ENCODE assay signal across 8 mouse cellular contexts in genomic region chr12:105584851-105585250, GRCm38 (mm10). TPM values are rescaled to one million over a fixed set of nuclear protein-coding genes. Genes with fewer than 3 reads are reported as not detected.
DNase-seq lines count a peak whose midpoint lies in the region; ATAC-seq lines count a peak whose summit lies in the region.

No protein-coding gene starts in this region.

- peak; percentile 75 for DNase-seq in layer of hippocampus, adult 11-12 months (ENCODE audit: low spot score)
- DNase-seq in layer of hippocampus, adult 9-10 months (ENCODE audit: low spot score) = no peak
- peak; percentile 87 for DNase-seq in embryo, embryonic 10 days (ENCODE audit: low spot score)
- DNase-seq in kidney, adult 18-20 months = peak; percentile 78
- peak; percentile 82 for DNase-seq in limb, embryonic 11.5 days (ENCODE audit: low spot score)

- no peak overlapping the region for H3K9ac ChIP-seq in limb, embryonic 11.5 days (ENCODE audit: low read length)
- no peak overlapping the region for H3K9ac ChIP-seq in midbrain, embryonic 15.5 days
- H3K9ac ChIP-seq in stomach, embryonic 14.5 days (replicated peaks; ENCODE audit: low read depth, low read length) = no peak overlapping the region

- H3K27me3 ChIP-seq in limb, embryonic 11.5 days (ENCODE audit: control insufficient read depth, insufficient read depth, low read length) = no peaks in the 10 kb centered on the region
- no peaks in the 10 kb centered on the region for H3K27me3 ChIP-seq in midbrain, embryonic 15.5 days (replicated peaks)
- no peaks in the 10 kb centered on the region for H3K27me3 ChIP-seq in stomach, embryonic 14.5 days (ENCODE audit: control insufficient read depth, insufficient read depth, low read length)

- no peak overlapping the region for H3K27ac ChIP-seq in limb, embryonic 11.5 days (replicated peaks; ENCODE audit: low read depth, low read length)
- no peak overlapping the region for H3K27ac ChIP-seq in midbrain, embryonic 15.5 days
- H3K27ac ChIP-seq in stomach, embryonic 14.5 days (ENCODE audit: low read length) = no peak overlapping the region

- H3K4me3 ChIP-seq in limb, embryonic 11.5 days (ENCODE audit: low read depth, low read length) = no peak overlapping the region
- no peak overlapping the region for H3K4me3 ChIP-seq in midbrain, embryonic 15.5 days
- no peak overlapping the region for H3K4me3 ChIP-seq in stomach, embryonic 14.5 days (ENCODE audit: low read depth, low read length)

- no peak overlapping the region for H3K4me2 ChIP-seq in limb, embryonic 11.5 days (ENCODE audit: low read depth, severe bottlenecking)
- no peak overlapping the region for H3K4me2 ChIP-seq in midbrain, embryonic 15.5 days
- H3K4me2 ChIP-seq in stomach, embryonic 14.5 days (replicated peaks; ENCODE audit: low read depth, low read length) = no peak overlapping the region

- peaks cover 8% of the 10 kb centered on the region; the same call in 1 of the 2 replicates for H3K4me1 ChIP-seq in limb, embryonic 11.5 days (ENCODE audit: control insufficient read depth, insufficient read depth, low read length)
- H3K4me1 ChIP-seq in midbrain, embryonic 15.5 days = no peaks in the 10 kb centered on the region
- H3K4me1 ChIP-seq in stomach, embryonic 14.5 days (ENCODE audit: control insufficient read depth, insufficient read depth, low read length) = peaks cover 8% of the 10 kb centered on the region; the same call in 1 of the 2 replicates

- no peaks in the 10 kb centered on the region for H3K36me3 ChIP-seq in limb, embryonic 11.5 days (ENCODE audit: control insufficient read depth, insufficient read depth, low read length)
- no peaks in the 10 kb centered on the region for H3K36me3 ChIP-seq in midbrain, embryonic 15.5 days (replicated peaks)
- H3K36me3 ChIP-seq in stomach, embryonic 14.5 days (ENCODE audit: control insufficient read depth, insufficient read depth, low read length) = no peaks in the 10 kb centered on the region

- H3K9me3 ChIP-seq in limb, embryonic 11.5 days (ENCODE audit: control insufficient read depth, low read length) = no peaks in the 10 kb centered on the region; the same call in 1 of the 2 replicates
- H3K9me3 ChIP-seq in midbrain, embryonic 15.5 days = no peaks in the 10 kb centered on the region
- no peaks in the 10 kb centered on the region for H3K9me3 ChIP-seq in stomach, embryonic 14.5 days (ENCODE audit: control insufficient read depth, low read depth, low read length)

- peak; percentile 68 for ATAC-seq in granulocyte monocyte progenitor cell, adult 5-6 weeks (replicated peaks; ENCODE audit: poor library complexity, severe bottlenecking)
- no peak for ATAC-seq in limb, embryonic 11.5 days (ENCODE audit: insufficient number of reproducible peaks, low FRiP score, low TSS enrichment, low read depth)
- peak; percentile 70; the same call in 1 of the 2 replicates for ATAC-seq in midbrain, embryonic 15.5 days (replicated peaks)
- peak; percentile 26; the same call in 1 of the 2 replicates for ATAC-seq in stomach, embryonic 14.5 days (ENCODE audit: insufficient number of reproducible peaks, insufficient read depth, low FRiP score, low read depth)

- 15% methylated on average over 12 of the region's 12 CpGs for WGBS in limb, embryonic 11.5 days
- WGBS in midbrain, embryonic 15.5 days = 16% methylated on average over 12 of the region's 12 CpGs
- 16% methylated on average over 12 of the region's 12 CpGs for WGBS in stomach, embryonic 14.5 days

RNA-seq across cellular contexts. Expression of gene Bdkrb1, which starts 18.0 kb away (rescaled TPM):
- not detected in 2 replicates for total RNA-seq in granulocyte monocyte progenitor cell, adult 5-6 weeks (2014; fragmentation: Nextera tagmentation)
- not detected in 2 replicates for total RNA-seq in granulocyte monocyte progenitor cell, adult 5-6 weeks (2017)
- polyA plus RNA-seq in limb, embryonic 11.5 days (2014; fragmentation: Nextera tagmentation; extraction: Ambion mirVana) = not detected in 2 replicates
- 0.19 TPM in 1 of 2 replicates, not detected in the other for polyA plus RNA-seq in midbrain, embryonic 15.5 days (2015; fragmentation: Nextera tagmentation; extraction: Ambion mirVana)
- 0.49 and 1.00 TPM in 2 replicates for polyA plus RNA-seq in stomach, embryonic 14.5 days (2014; fragmentation: Nextera tagmentation; extraction: Ambion mirVana)

RNA-seq across cellular contexts. Expression of gene Bdkrb2, which starts 21.8 kb away (rescaled TPM):
- total RNA-seq in granulocyte monocyte progenitor cell, adult 5-6 weeks (2014; fragmentation: Nextera tagmentation) = not detected in 2 replicates
- total RNA-seq in granulocyte monocyte progenitor cell, adult 5-6 weeks (2017) = not detected in 2 replicates
- 0.18 and 0.28 TPM in 2 replicates for polyA plus RNA-seq in limb, embryonic 11.5 days (2014; fragmentation: Nextera tagmentation; extraction: Ambion mirVana)
- polyA plus RNA-seq in midbrain, embryonic 15.5 days (2015; fragmentation: Nextera tagmentation; extraction: Ambion mirVana) = 1.9 TPM in 2 replicates
- 0.78 and 0.83 TPM in 2 replicates for polyA plus RNA-seq in stomach, embryonic 14.5 days (2014; fragmentation: Nextera tagmentation; extraction: Ambion mirVana)
